Mouse (Mus musculus) colon, adult 2 months (tissue): ENCODE results near the gene Tmem243. TPM values are rescaled to one million over a fixed set of nuclear protein-coding genes. Genes with fewer than 3 reads are reported as not detected.

Source experiments
- polyA plus RNA-seq: library from polyadenylated mRNA; depleted of rRNA; stranded (reverse); fragments of >200 nt; gene quantifications from 2 replicates; pipeline ENCODE4 v1.2.3, GENCODE M21; 2012; rRNA removed

The Tmem243 gene
- 39.5 and 58.4 TPM in 2 replicates for polyA plus RNA-seq

DNA sequence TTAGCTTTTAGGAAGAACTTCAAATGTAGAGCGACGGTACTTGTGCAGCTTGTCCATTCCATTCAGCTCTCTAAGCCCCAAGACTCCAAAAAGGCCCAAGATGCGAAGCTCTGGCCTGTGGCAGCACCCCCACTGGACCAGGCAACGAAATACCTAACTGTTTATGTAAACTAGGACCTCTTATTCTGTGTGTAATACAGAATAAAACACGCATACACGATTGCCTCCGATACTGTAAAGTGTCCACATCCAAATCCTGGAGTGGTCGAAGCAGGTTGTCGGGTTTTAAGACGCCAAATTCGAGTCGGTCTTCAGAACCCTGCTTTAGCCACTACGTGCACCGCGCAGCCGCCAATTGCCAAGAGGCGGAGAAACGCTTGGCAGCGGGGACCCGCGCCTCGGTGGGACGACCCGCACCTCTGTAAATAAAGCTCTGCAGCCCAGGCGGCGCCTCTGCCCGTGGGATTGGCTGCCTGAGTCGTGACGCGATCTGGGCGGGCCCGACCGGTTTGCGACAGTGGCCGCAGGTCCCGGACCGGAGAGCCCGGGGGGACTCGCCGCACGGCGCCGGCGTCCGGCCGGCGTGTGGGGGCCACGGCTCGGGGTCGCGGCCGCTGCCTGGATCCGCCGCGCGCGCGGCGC lies at the start of gene Tmem243:
TSS of gene Tmem243 (plus strand) at position 462 of the 642 bp plus-strand sequence.

DNA sequence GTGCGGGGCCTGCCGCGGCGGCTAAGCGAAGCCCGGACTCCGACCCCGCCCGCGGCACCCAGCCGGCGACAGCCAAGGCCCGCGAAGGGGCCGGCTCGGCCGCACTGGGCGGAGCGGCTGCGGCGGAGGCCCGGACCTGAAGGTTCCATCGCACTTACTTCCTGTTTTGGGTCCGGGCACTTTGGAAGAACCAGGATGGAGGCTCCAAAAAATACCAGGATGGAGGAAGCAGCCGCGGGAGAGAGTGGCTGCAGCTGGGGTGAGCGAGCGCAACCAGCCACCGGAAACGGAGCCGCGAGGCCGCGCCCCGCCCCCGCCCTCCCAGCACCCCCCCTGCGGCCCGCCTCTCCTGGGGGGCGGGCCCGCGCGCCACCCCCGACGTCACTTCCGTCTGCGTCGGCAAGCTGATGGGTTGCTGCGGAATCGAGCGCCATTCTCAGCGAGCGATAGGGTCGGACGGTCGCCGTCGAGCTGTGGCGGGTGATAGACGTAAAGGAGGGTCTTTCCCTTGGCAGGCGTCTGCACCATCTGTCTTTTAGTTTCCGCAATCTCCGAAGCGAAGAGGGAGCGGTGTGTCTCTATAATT lies 61.1 kb downstream of the Tmem243 start, which contains the start of gene Dmtf1:
TSS of gene Dmtf1 (minus strand) at position 321 of the 586 bp plus-strand sequence.

Other genes starting within 250 kb of the Tmem243 start
- 0.27 TPM in 2 replicates for gene Abcb4, start 207.0 kb upstream of the Tmem243 start, polyA plus RNA-seq
- gene Crot, start 103.3 kb upstream of the Tmem243 start, polyA plus RNA-seq: 3.6 and 4.2 TPM in 2 replicates
- 3.4 and 4.7 TPM in 2 replicates for gene Dmtf1, start 61.1 kb downstream of the Tmem243 start, polyA plus RNA-seq
- 0.44 and 0.60 TPM in 2 replicates for gene 9330182L06Rik, start 165.4 kb downstream of the Tmem243 start, polyA plus RNA-seq